Mouse (Mus musculus) colon, adult 2 months (tissue): ENCODE results near the gene Lrpap1. TPM values are rescaled to one million over a fixed set of nuclear protein-coding genes. Genes with fewer than 3 reads are reported as not detected.

Source experiments
- polyA plus RNA-seq: library from polyadenylated mRNA; depleted of rRNA; stranded (reverse); fragments of >200 nt; gene quantifications from 2 replicates; pipeline ENCODE4 v1.2.3, GENCODE M21; 2012; rRNA removed

Lrpap1 gene
- 25.9 and 29.8 TPM in 2 replicates for polyA plus RNA-seq

GRCm38 (mm10) chr5:35104960-35105921 is at the start of gene Lrpap1:
Gene Lrpap1, minus strand, starts transcription at chr5:35105766.

GRCm38 (mm10) chr5:35056604-35057432 is 48.7 kb downstream of the Lrpap1 start, which contains the start of gene Dok7:
Gene Dok7, plus strand, starts transcription at chr5:35056766.

Other genes starting within 250 kb of the Lrpap1 start
- gene Msantd1, start 197.8 kb downstream of the Lrpap1 start, polyA plus RNA-seq = 6.2 and 8.0 TPM in 2 replicates
- 7.8 and 11.2 TPM in 2 replicates for gene Rgs12, start 156.3 kb downstream of the Lrpap1 start, polyA plus RNA-seq
- 870 and 897 TPM in 2 replicates for gene Hgfac, start 64.3 kb downstream of the Lrpap1 start, polyA plus RNA-seq
- 9.2 and 9.5 TPM in 2 replicates for gene Dok7, start 49.0 kb downstream of the Lrpap1 start, polyA plus RNA-seq
- 2.1 and 2.4 TPM in 2 replicates for gene Adra2c, start 172.6 kb upstream of the Lrpap1 start, polyA plus RNA-seq